Mouse (Mus musculus) hindbrain, embryonic 14.5 days (tissue): ENCODE results near the gene Slc22a15. TPM values are rescaled to one million over a fixed set of nuclear protein-coding genes. Genes with fewer than 3 reads are reported as not detected.

Source experiments
- ATAC-seq: fragments of 200-750 bp; cut with Nextera tagmentation; 2 replicates; pipeline ENCODE4 v1.8.0; 2017; ENCODE audit warnings: moderate number of reproducible peaks, mild to moderate bottlenecking, moderate TSS enrichment, moderate library complexity; ENCODE audit not compliant: low FRiP score
- DNase-seq: peaks from one replicate; pipeline ENCODE4 v3.0.0-alpha.2; 2015; ENCODE audit warnings: low spot score
- H3K27ac ChIP-seq: fragments of 300-500 bp; sonication (generic); 2 replicates; pipeline ENCODE4 v1.5.1; 2014; ENCODE audit warnings: mild to moderate bottlenecking, moderate library complexity
- H3K27me3 ChIP-seq: fragments of 300-500 bp; sonication (generic); 2 replicates; pipeline ENCODE4 v1.6.1; 2014; ENCODE audit warnings: mild to moderate bottlenecking, low read length, mixed read lengths; ENCODE audit not compliant: control insufficient read depth, insufficient read depth
- H3K36me3 ChIP-seq: fragments of 300-500 bp; sonication (generic); replicated peaks from 2 replicates; pipeline ENCODE4 v1.6.1; 2014; ENCODE audit not compliant: control insufficient read depth, insufficient read depth
- H3K4me1 ChIP-seq: fragments of 300-500 bp; sonication (generic); replicated peaks from 2 replicates; pipeline ENCODE4 v1.6.1; 2014; ENCODE audit warnings: antibody characterized with exemption, low read length, mixed read lengths; ENCODE audit not compliant: control insufficient read depth, insufficient read depth
- H3K4me2 ChIP-seq: fragments of 300-500 bp; sonication (generic); replicated peaks from 2 replicates; pipeline ENCODE4 v1.6.1; 2014; ENCODE audit warnings: mild to moderate bottlenecking, moderate library complexity
- H3K4me3 ChIP-seq: fragments of 300-500 bp; sonication (generic); replicated peaks from 2 replicates; pipeline ENCODE4 v1.5.1; 2014; ENCODE audit warnings: mild to moderate bottlenecking, low read length
- H3K9ac ChIP-seq: fragments of 300-500 bp; sonication (generic); 2 replicates; pipeline ENCODE4 v1.6.1; 2014
- H3K9me3 ChIP-seq: fragments of 300-500 bp; sonication (generic); 2 replicates; pipeline ENCODE4 v1.6.1; 2016; ENCODE audit warnings: low read length; ENCODE audit not compliant: control insufficient read depth
- WGBS: fragments of 180-500 bp; shearing (Covaris S2); extraction: QIAGEN DNeasy Blood & Tissue Kit; methylation state at CpG from one replicate; pipeline ENCODE4 v1.1.7; 2014; 5-methylcytosine and 5-hydroxymethylcytosine counted together
- polyA plus RNA-seq: library from polyadenylated mRNA; unstranded; fragments of >200 nt; fragmentation: Nextera tagmentation; extraction: Ambion mirVana; gene quantifications from 2 replicates; pipeline ENCODE4 v1.2.1, GENCODE M21; 2014

Gene Slc22a15
- 6.1 and 6.4 TPM in 2 replicates for polyA plus RNA-seq

DNA sequence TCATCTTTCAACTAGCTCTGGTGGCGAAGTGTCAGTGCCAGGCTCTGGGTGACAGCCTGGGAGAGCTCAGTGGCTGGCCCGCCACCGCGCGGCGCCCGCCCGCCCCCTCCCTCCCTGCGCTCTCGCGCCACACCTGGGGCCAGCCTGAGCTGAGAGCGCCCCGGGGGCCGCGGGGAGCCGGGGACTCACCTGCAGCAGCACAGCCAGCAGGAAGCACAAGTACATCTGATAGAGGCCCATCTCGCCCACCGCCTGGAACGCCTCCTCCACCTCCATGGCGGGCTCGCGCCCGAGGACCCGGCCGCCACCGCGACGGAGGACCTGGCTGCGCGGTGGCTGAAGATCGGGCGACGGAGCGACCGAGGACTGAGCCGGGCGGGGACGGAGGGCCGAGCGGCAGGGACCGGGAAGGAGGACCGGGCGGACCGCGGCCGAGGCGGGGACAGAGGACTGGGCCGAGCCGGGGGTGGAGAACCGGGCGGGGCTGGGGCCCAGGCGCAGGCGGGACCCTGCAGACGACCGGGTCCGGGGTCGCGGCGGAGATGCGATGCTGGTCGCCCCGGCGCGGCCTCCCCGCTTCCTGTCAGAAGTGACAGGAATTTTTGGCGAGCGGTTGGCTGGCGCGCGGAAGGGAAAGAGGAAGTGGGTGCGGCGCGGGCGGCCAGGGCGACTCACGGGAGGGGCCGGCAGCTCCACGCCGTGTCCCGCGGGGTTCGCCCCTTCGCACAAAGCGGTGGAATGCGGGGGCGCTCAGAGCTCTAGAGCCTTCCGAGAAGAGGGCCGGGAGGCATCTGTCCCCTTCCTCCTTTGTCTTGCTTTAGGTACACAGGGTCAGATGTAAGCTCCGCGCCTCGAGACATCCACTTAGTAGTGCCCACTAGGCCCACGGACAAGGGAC is at the start of gene Slc22a15:
Slc22a15 (minus strand) TSS at position 611 of the 898 bp plus-strand sequence.
- H3K9ac ChIP-seq: peak within 1 kb of the TSS; percentile 100
- no peaks in the 10 kb centered on the region for H3K27me3 ChIP-seq
- no peaks in the 10 kb centered on the region for H3K36me3 ChIP-seq
- DNase-seq (peak; percentile 60), ATAC-seq (peak; percentile 85)
- peak within 1 kb of the TSS; percentile 76 for H3K4me2 ChIP-seq
- H3K4me1 ChIP-seq: peaks cover 31% of the 10 kb centered on the region
- no peaks in the 10 kb centered on the region for H3K9me3 ChIP-seq
- peak within 1 kb of the TSS; percentile 96 for H3K27ac ChIP-seq
- WGBS: under 1% methylated on average over 76 of the region's 92 CpGs
- H3K4me3 ChIP-seq: peak within 1 kb of the TSS; percentile 83

DNA sequence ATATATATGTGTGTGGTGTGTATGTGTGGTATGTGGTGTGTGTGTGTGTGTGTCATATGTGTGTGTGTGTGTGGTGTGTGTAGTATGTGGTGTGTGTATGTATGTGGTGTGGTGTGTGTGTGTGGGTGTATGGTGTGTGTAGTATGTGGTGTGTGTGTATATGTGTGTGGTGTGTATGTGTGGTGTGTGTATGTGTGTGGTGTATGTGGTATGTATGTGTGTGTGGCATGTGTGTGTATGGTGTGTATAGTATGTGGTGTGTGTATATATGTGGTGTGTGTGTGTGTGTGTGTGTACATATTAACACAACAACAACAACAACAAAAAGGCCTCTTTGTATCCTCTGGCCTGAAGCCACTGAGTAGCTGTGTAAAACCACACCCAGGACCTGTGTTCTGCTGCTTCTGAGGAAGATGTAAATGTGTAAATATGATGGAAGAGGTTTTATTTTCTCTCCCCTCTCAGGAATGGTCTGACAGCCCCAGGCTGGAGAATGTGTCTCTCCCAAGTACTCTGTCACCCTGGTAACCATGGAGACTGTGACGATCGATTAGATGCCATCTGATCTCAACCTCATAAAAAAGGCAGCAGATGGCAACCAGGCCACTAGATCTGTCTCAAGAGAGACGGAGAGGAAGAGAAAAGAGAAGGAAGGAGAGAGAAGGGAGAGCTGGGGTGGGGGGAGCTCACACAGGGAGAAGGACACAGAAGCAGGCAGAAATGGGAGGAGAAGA is 42.7 kb upstream of the Slc22a15 start:
- peak overlapping the region; percentile 86 for H3K27ac ChIP-seq
- ATAC-seq: peak; percentile 75
- no peaks in the 10 kb centered on the region for H3K36me3 ChIP-seq
- H3K4me3 ChIP-seq: no peak overlapping the region
- WGBS: 15% methylated on average over 3 of the region's 3 CpGs
- H3K4me1 ChIP-seq: peaks cover 34% of the 10 kb centered on the region
- H3K27me3 ChIP-seq: no peaks in the 10 kb centered on the region
- H3K4me2 ChIP-seq: no peak overlapping the region
- peak; percentile 71 for DNase-seq
- H3K9me3 ChIP-seq: no peaks in the 10 kb centered on the region
- no peak overlapping the region for H3K9ac ChIP-seq

DNA sequence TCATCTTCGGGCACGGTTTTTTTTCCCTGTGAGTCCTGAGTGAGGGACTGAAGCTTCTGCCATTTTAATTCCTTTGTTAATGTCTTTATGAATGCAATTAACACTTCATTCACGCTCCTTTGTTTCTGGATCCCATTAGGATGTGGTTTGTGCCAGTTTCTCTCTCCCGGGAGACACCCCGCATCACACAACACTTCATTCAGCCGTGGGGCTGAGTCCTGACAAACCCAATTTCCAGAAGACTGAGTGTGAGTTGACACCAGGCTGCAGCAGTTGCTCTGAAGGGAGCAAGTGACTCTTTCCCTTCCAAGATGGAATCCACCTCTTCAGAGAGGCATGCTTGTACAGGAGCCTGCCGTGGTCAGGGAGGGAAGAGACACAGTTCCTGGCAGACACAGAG is 40.1 kb upstream of the Slc22a15 start:
- peaks cover 34% of the 10 kb centered on the region for H3K4me1 ChIP-seq
- no peak for ATAC-seq
- H3K27ac ChIP-seq: no peak overlapping the region
- no peaks in the 10 kb centered on the region for H3K36me3 ChIP-seq
- H3K27me3 ChIP-seq: no peaks in the 10 kb centered on the region
- WGBS: 27% methylated on average over 7 of the region's 7 CpGs
- H3K4me3 ChIP-seq: no peak overlapping the region
- H3K9me3 ChIP-seq: no peaks in the 10 kb centered on the region
- no peak overlapping the region for H3K4me2 ChIP-seq
- no peak for DNase-seq
- no peak overlapping the region for H3K9ac ChIP-seq

DNA sequence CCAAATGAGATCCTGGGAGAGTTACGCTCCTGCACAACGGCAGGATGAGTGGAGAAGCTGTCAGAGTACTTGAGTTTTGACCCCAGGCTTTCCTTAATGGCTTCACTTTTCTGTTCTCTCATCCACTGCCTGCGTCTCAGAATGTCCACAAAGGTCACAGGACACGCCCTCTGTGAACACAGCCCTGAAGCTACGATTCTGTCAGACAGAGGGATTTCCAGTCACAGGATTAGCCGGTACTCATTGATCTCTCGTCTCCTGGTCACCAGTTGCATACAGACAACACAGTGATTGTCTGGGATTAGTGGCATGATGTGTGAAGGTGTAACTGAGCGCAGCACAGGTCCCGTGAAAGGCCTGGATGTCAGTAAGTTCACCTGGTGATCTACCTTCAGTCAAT is 39.2 kb upstream of the Slc22a15 start:
- whole genome bisulfite sequencing: 29% methylated on average over 9 of the region's 9 CpGs
- Histone ChIP-seq H3K27ac (no peak overlapping the region), H3K9me3 (no peaks in the 10 kb centered on the region), H3K4me2 (no peak overlapping the region), H3K4me3 (no peak overlapping the region), H3K36me3 (no peaks in the 10 kb centered on the region), H3K27me3 (no peaks in the 10 kb centered on the region), H3K4me1 (peaks cover 37% of the 10 kb centered on the region), H3K9ac (no peak overlapping the region)
- ATAC-seq: no peak
- no peak for DNase-seq

DNA sequence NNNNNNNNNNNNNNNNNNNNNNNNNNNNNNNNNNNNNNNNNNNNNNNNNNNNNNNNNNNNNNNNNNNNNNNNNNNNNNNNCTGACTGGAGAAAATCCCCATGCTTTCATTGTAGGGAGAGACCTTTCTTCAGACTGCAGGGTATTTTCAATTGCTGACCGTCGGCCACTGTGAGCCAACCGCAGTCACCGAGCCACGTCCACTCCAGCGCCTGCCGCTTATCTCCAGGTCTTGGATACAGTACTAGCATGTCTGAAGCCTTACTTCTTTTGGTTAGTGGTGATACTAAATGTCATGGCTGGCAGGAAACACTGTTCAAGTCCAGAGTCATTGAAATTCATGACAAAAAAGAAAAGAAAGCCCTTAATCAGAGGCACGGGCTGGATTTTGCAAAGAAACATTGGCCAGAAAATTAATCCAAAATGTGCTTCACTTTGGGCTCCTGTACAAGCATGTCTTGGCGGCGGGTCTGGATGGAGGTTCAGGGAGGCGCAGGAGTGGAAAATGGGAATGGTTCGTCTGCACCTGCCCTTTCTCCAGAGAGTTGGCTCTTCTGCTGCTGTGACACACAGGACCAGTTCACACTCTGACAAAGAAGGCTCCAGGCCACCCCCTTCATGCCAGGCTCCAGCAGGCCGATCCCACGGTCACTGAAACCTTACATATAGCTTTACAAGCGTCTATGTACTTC is 37.0 kb upstream of the Slc22a15 start:
- peaks cover 20% of the 10 kb centered on the region for H3K4me1 ChIP-seq
- ATAC-seq (no peak), DNase-seq (no peak)
- no peaks in the 10 kb centered on the region for H3K36me3 ChIP-seq
- H3K4me3 ChIP-seq: no peak overlapping the region
- H3K9ac ChIP-seq: no peak overlapping the region
- no peaks in the 10 kb centered on the region for H3K9me3 ChIP-seq
- no peak overlapping the region for H3K27ac ChIP-seq
- no peaks in the 10 kb centered on the region for H3K27me3 ChIP-seq
- 78% methylated on average over 15 of the region's 15 CpGs for WGBS
- H3K4me2 ChIP-seq: no peak overlapping the region

DNA sequence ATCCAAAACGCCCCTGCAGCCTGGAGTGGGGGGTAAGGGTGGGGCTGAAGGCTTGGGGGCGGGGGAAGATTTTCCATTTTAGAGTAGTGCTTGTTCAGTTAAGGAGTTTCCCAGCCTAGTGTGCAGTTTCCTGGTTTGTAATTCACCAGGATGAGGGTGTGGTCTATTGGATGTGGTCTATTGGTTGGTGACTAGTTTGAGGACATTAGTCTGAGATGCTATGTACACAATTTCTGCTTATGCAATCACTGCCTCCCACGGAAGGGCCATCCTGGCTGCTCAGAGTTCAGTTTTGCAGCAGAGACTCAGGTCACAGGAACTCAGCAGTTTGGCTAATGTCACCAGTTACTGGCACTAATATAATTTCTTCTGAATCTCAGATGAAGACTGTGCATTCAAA is 33.8 kb upstream of the Slc22a15 start:
- no peak overlapping the region for H3K4me2 ChIP-seq
- H3K4me3 ChIP-seq: no peak overlapping the region
- no peak overlapping the region for H3K27ac ChIP-seq
- no peak for DNase-seq
- H3K36me3 ChIP-seq: no peaks in the 10 kb centered on the region
- WGBS: 76% methylated on average over 3 of the region's 3 CpGs
- H3K9ac ChIP-seq: no peak overlapping the region
- H3K27me3 ChIP-seq: no peaks in the 10 kb centered on the region
- ATAC-seq: no peak
- H3K4me1 ChIP-seq: peaks cover 4% of the 10 kb centered on the region; the same call in 1 of the 2 replicates
- H3K9me3 ChIP-seq: no peaks in the 10 kb centered on the region

DNA sequence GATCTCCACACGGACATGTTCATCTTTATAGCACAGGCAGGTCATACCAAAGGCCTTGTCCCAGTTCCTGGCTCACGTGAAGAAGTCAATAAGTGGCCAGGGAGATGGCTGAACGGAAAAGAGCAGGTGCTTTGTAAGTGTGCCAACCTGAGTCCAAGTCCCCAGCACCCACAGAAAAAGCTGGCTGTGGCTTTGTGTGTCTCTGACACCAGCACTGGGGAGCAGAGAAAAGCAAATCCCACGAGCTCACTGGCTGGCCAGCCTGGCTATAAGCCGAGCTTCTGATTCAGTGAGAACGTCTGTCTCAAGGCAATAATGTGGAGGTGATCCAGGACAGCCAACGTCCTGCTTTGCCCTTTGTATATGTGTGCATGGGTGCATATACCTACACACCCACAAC is 29.3 kb upstream of the Slc22a15 start:
- H3K36me3 ChIP-seq: no peaks in the 10 kb centered on the region
- H3K27ac ChIP-seq: no peak overlapping the region
- H3K27me3 ChIP-seq: no peaks in the 10 kb centered on the region
- DNase-seq (no peak), ATAC-seq (no peak)
- no peaks in the 10 kb centered on the region for H3K9me3 ChIP-seq
- WGBS: 61% methylated on average over 7 of the region's 7 CpGs
- H3K4me3 ChIP-seq: no peak overlapping the region
- no peak overlapping the region for H3K9ac ChIP-seq
- no peaks in the 10 kb centered on the region; the same call in 1 of the 2 replicates for H3K4me1 ChIP-seq
- H3K4me2 ChIP-seq: no peak overlapping the region

DNA sequence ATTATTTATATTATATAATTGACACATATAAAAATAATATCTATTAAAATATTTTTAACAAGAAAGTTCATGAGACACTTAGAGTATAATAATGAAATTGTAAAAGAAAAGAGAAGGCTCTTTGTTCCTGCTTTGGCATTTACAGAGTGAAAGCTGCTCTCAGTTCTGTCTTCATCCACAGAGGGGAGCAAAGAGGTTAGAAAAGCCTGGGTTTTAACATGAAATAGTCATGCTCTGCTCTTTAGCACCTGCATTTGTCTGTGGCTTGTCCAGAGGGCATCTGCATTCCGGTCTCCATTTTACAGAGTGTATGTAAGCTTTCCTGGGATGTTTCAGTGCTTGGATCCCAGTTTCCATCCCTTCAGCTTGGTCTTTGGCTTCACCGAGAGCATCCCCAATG is 28.3 kb upstream of the Slc22a15 start:
- WGBS: 87% methylated on average over 2 of the region's 2 CpGs
- no peak overlapping the region for H3K4me3 ChIP-seq
- no peaks in the 10 kb centered on the region for H3K27me3 ChIP-seq
- H3K27ac ChIP-seq: no peak overlapping the region
- no peak overlapping the region for H3K9ac ChIP-seq
- H3K36me3 ChIP-seq: no peaks in the 10 kb centered on the region
- no peak overlapping the region for H3K4me2 ChIP-seq
- ATAC-seq: peak; percentile 31
- no peaks in the 10 kb centered on the region; the same call in 1 of the 2 replicates for H3K4me1 ChIP-seq
- DNase-seq: no peak
- H3K9me3 ChIP-seq: no peaks in the 10 kb centered on the region

DNA sequence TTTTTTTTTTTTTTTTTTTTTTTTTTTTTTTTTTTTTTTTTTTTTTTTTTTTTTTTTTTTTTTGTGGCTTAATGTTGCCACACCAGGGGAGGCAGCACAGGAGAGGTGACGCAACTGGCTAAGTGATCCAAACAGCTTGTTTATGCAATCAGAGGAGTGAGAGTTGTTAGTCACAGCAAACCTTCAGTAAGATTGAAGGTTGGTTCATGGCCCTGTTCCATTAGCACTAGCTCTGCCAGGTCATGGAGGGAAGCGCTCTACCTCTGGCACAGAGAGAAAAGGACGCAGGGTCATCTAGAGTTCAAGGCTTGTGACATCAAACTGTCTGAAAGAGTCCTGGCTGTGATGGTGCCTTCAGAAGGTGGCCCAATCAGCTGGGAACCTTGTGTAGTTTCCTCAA is 24.3 kb upstream of the Slc22a15 start:
- no peak overlapping the region for H3K27ac ChIP-seq
- no peaks in the 10 kb centered on the region for H3K9me3 ChIP-seq
- no peaks in the 10 kb centered on the region for H3K27me3 ChIP-seq
- no peak overlapping the region for H3K4me3 ChIP-seq
- H3K4me1 ChIP-seq: no peaks in the 10 kb centered on the region; the same call in 1 of the 2 replicates
- 73% methylated on average over 3 of the region's 3 CpGs for WGBS
- no peak overlapping the region for H3K9ac ChIP-seq
- no peaks in the 10 kb centered on the region for H3K36me3 ChIP-seq
- no peak for DNase-seq
- H3K4me2 ChIP-seq: no peak overlapping the region
- ATAC-seq: no peak
